Mouse (Mus musculus): ENCODE results near the gene Trappc13. TPM values are rescaled to one million over a fixed set of nuclear protein-coding genes. Genes with fewer than 3 reads are reported as not detected.
A peak's percentile ranks its signal among the peaks of the same experiment; 100 is the strongest.

The Trappc13 gene
- polyA plus RNA-seq, 1 experiment from 2014 or later: 63.1 TPM

DNA sequence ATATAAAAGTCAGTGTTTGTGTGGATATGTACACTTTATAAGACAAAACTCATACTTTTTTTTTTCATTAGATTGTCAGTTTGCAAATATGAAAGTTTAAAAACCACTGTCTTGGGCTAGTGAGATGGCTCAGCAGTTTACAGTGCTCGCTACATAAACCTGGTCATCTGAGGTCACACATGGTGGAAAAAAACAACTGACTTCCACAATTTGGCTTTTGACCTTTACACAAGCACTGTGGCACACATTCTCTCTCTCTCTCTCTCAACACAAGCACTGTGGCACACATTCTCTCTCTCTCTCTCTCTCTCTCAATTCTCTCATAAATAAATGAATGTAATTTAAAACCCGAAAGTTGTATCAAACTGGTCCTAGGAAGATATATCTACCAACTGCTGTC, 45.7 kb downstream of the Trappc13 start:
- Histone ChIP-seq H3K27me3 (ENCODE audit: control insufficient read depth, insufficient read depth, low read length) (no peaks in the 10 kb centered on the region), H3K4me1 (ENCODE audit: control insufficient read depth, insufficient read depth, low read length) (no peaks in the 10 kb centered on the region), H3K4me2 (ENCODE audit: low read length) (no peak overlapping the region), H3K9me3 (ENCODE audit: control insufficient read depth, low read length) (no peaks in the 10 kb centered on the region), H3K36me3 (ENCODE audit: control insufficient read depth, insufficient read depth, low read length) (peaks cover 80% of the 10 kb centered on the region), H3K9ac (replicated peaks; ENCODE audit: low read length) (no peak overlapping the region), H3K27ac (replicated peaks; ENCODE audit: low read depth, low read length) (no peak overlapping the region), H3K4me3 (replicated peaks; ENCODE audit: low read depth, low read length) (no peak overlapping the region)
- 95% methylated on average over 2 of the region's 2 CpGs for WGBS
- DNase-seq (no peak), ATAC-seq (ENCODE audit: low FRiP score, low TSS enrichment) (no peak)

DNA sequence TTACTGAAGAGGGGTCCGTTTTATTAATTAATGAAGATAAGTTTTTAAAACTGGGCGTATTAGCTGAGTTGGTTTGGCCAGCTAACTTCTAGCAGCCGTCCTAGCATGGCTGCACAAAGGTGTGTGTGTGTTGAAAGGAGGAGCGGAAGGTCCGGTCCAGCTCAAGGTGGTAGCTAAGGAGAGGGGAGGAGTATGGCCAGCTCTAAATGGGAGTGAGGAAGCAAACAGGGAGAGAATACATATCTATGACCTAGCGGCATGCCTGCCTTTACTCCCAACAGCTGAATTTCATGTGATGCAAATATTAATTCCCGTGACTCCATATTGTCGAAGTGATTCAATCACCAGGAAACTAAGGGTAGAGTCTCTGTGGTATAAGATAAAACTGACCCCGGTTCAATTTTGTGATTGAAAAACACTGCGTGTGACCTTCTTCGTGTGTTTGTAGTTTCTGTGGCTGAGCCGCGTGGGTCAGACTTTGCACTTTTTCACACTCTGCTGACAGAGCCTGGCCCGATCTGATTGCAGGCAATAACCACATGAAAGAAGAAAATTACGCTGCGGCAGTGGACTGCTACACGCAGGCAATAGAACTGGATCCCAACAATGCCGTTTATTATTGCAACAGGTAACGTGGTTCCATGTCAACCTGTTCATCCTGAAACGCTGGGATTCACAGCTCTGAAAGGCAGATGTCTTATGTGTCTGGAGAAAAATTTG, 54.4 kb downstream of the Trappc13 start:
- Histone ChIP-seq H3K9ac (replicated peaks; ENCODE audit: low read length) (no peak overlapping the region), H3K36me3 (ENCODE audit: control insufficient read depth, insufficient read depth, low read length) (peaks cover 61% of the 10 kb centered on the region), H3K27ac (replicated peaks; ENCODE audit: low read depth, low read length) (no peak overlapping the region), H3K4me3 (replicated peaks; ENCODE audit: low read depth, low read length) (no peak overlapping the region), H3K9me3 (ENCODE audit: control insufficient read depth, low read length) (no peaks in the 10 kb centered on the region), H3K4me2 (ENCODE audit: low read length) (no peak overlapping the region), H3K4me1 (ENCODE audit: control insufficient read depth, insufficient read depth, low read length) (no peaks in the 10 kb centered on the region), H3K27me3 (ENCODE audit: control insufficient read depth, insufficient read depth, low read length) (no peaks in the 10 kb centered on the region)
- no peak for ATAC-seq (ENCODE audit: low FRiP score, low TSS enrichment)
- WGBS: 91% methylated on average over 20 of the region's 20 CpGs
- no peak for DNase-seq

DNA sequence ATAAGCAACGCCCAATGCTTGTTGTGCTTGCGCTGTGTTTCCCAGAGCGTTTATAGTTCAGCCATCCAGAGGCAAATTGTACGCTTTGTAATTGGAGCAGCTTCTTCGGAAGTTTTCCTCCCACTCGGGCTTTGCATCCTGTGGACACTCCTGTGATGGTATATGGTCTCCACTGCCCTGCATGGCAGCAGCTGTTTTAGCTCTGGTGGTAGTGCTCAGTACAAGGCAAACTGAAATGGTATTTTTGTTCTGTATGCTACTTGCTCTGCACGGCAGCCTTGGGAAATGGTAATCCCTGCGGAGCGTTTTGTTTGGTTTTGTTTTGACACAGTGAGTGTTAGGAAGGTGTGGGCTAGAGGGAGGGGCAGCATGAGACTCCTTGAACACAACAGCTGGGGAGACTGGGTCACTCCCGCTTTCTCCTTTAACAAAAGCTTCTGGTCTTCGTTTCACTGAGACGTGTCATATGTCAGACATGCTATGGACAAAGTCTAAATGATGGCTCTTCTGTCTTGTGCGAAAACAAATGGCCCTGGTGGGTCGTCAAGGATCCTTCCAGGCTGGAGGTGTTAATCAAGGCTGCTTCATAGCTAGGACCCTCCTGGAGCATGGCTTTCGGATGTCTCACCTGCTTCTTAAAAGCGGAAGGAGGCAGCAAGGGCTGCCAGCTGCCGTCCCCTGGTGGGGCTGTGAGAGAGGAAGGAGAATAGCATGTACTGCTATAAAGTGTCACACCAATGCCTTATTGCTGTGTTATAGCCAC, 56.0 kb downstream of the Trappc13 start:
- H3K9ac ChIP-seq (replicated peaks; ENCODE audit: low read length): no peak overlapping the region
- 65% methylated on average over 17 of the region's 17 CpGs for WGBS
- no peak overlapping the region for H3K27ac ChIP-seq (replicated peaks; ENCODE audit: low read depth, low read length)
- no peaks in the 10 kb centered on the region for H3K27me3 ChIP-seq (ENCODE audit: control insufficient read depth, insufficient read depth, low read length)
- DNase-seq (no peak), ATAC-seq (ENCODE audit: low FRiP score, low TSS enrichment) (no peak)
- H3K4me2 ChIP-seq (ENCODE audit: low read length): no peak overlapping the region
- H3K36me3 ChIP-seq (ENCODE audit: control insufficient read depth, insufficient read depth, low read length): peaks cover 69% of the 10 kb centered on the region
- H3K4me3 ChIP-seq (replicated peaks; ENCODE audit: low read depth, low read length): no peak overlapping the region
- no peaks in the 10 kb centered on the region for H3K4me1 ChIP-seq (ENCODE audit: control insufficient read depth, insufficient read depth, low read length)
- no peaks in the 10 kb centered on the region for H3K9me3 ChIP-seq (ENCODE audit: control insufficient read depth, low read length)

DNA sequence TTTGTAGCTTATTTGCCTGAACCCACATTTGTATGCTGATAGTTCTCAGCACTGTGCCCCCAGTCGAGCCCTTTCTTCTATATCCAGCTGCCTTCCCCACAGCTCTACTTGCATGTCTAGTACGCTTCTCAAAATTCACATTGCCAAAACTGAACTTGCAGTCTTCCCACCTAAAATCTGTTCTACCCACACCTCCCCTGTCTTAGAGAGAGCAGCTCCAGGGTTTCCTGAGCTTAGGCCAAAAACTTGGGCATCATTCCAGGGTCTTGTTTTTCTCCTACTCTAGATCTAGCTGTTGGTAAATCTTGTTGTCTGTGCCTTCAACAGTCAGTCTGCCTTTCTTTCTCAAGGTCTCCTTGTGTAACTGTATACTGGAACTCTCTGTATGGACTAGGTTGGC, 63.4 kb downstream of the Trappc13 start:
- ATAC-seq (ENCODE audit: low FRiP score, low TSS enrichment): no peak

DNA sequence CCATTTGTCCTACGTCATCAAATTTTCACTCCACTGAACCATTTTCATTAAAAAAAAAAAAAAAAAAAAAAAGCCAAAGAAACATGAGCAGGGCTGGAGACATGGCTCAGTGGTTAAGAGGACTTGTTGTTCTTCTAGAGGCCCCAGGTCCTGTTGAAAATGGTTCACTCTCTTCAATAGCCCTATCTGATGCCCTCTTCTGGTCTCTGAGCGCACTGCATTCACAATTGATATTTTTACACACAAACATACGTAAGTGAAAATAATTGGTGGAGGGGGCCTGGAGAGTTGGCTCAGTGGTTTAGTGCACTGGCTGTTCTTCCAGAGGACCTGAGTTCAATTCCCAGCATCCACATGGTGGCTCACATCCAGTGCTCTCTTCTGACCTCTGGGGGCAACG, 64.5 kb downstream of the Trappc13 start:
- H3K27me3 ChIP-seq (ENCODE audit: control insufficient read depth, insufficient read depth, low read length): no peaks in the 10 kb centered on the region
- H3K4me1 ChIP-seq (ENCODE audit: control insufficient read depth, insufficient read depth, low read length): peaks cover 21% of the 10 kb centered on the region
- no peak overlapping the region for H3K9ac ChIP-seq (replicated peaks; ENCODE audit: low read length)
- no peak overlapping the region for H3K4me2 ChIP-seq (ENCODE audit: low read length)
- peaks cover 35% of the 10 kb centered on the region for H3K36me3 ChIP-seq (ENCODE audit: control insufficient read depth, insufficient read depth, low read length)
- ATAC-seq (ENCODE audit: low FRiP score, low TSS enrichment) (no peak), DNase-seq (no peak)
- H3K9me3 ChIP-seq (ENCODE audit: control insufficient read depth, low read length): no peaks in the 10 kb centered on the region
- no peak overlapping the region for H3K4me3 ChIP-seq (replicated peaks; ENCODE audit: low read depth, low read length)
- no peak overlapping the region for H3K27ac ChIP-seq (replicated peaks; ENCODE audit: low read depth, low read length)
- 96% methylated on average over 4 of the region's 4 CpGs for WGBS

More for the DNA sequence above, 63.4 kb downstream of the Trappc13 start:
- peaks cover 45% of the 10 kb centered on the region for H3K36me3 ChIP-seq (ENCODE audit: control insufficient read depth, insufficient read depth, low read length)
- WGBS: 95% methylated on average over 2 of the region's 2 CpGs
- H3K9ac ChIP-seq (replicated peaks; ENCODE audit: low read length): no peak overlapping the region
- no peaks in the 10 kb centered on the region for H3K27me3 ChIP-seq (ENCODE audit: control insufficient read depth, insufficient read depth, low read length)
- no peak overlapping the region for H3K4me2 ChIP-seq (ENCODE audit: low read length)
- H3K4me3 ChIP-seq (replicated peaks; ENCODE audit: low read depth, low read length): no peak overlapping the region
- H3K4me1 ChIP-seq (ENCODE audit: control insufficient read depth, insufficient read depth, low read length): peaks cover 21% of the 10 kb centered on the region
- H3K9me3 ChIP-seq (ENCODE audit: control insufficient read depth, low read length): no peaks in the 10 kb centered on the region
- H3K27ac ChIP-seq (replicated peaks; ENCODE audit: low read depth, low read length): no peak overlapping the region
- DNase-seq: no peak

DNA sequence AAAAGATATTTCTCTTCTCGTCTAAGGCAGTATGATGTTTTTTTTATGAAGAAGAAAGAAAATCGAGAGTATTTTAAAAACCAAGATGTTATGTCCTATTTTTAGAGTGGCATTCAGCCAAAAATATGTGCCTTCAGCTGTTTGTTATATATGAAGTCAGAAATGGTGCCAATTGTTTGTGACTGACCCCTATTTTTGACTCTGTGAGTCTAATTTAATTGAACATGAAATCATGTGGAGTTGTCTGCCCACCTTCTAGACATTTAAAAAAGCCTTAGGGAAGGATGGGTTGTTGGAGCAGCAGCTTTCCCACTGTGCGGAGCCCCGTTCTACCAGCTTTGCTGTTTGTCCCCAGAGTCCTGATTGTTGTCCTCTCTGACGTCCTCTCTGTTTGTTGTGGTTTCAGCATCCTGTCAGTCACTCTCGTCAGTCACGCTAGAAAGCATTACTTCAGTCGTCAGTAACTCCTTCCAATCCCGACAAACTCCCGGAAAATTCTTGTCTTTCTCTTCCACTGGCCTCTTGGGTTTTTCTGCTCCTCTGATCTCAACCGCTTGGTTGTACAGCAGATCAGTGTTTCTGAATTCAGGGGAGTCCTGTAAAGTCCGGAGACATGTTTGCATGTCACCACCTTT, 65.9 kb downstream of the Trappc13 start:
- peak overlapping the region; percentile 9 for H3K4me3 ChIP-seq (replicated peaks; ENCODE audit: low read depth, low read length)
- ATAC-seq (ENCODE audit: low FRiP score, low TSS enrichment) (no peak), DNase-seq (peak; percentile 23)
- no peaks in the 10 kb centered on the region for H3K27me3 ChIP-seq (ENCODE audit: control insufficient read depth, insufficient read depth, low read length)
- H3K9ac ChIP-seq (replicated peaks; ENCODE audit: low read length): no peak overlapping the region
- H3K4me2 ChIP-seq (ENCODE audit: low read length): peak overlapping the region; percentile 43
- no peaks in the 10 kb centered on the region for H3K9me3 ChIP-seq (ENCODE audit: control insufficient read depth, low read length)
- H3K36me3 ChIP-seq (ENCODE audit: control insufficient read depth, insufficient read depth, low read length): peaks cover 24% of the 10 kb centered on the region
- 0 out of 2 replicates have a peak overlapping the region, but pooled peaks have one; percentile 13 for H3K27ac ChIP-seq (replicated peaks; ENCODE audit: low read depth, low read length)
- 17% methylated on average over 12 of the region's 12 CpGs for WGBS
- H3K4me1 ChIP-seq (ENCODE audit: control insufficient read depth, insufficient read depth, low read length): peaks cover 21% of the 10 kb centered on the region

DNA sequence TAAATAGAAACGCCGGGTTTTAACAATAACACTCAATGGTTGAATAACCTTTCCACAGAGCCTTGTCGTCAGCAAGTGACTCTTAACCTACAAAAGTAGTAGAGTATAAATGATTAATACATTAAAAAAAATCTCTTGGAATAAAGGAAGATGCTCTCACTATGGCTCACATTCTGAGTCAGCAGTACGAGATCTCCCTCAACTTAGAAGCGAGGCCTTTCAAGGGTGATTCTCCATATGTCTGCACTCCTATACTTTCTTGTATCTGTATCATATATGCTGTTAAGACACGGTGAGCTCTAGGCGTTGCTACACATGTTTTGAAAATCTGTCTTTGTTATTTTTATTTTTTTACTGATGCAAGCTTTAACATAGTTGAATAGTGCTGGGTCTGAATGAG, 67.7 kb downstream of the Trappc13 start:
- Histone ChIP-seq H3K4me2 (ENCODE audit: low read length) (peak overlapping the region; percentile 95), H3K36me3 (ENCODE audit: control insufficient read depth, insufficient read depth, low read length) (peaks cover 12% of the 10 kb centered on the region), H3K9ac (replicated peaks; ENCODE audit: low read length) (peak overlapping the region; percentile 76), H3K4me3 (replicated peaks; ENCODE audit: low read depth, low read length) (peak overlapping the region; percentile 85), H3K9me3 (ENCODE audit: control insufficient read depth, low read length) (no peaks in the 10 kb centered on the region), H3K27me3 (ENCODE audit: control insufficient read depth, insufficient read depth, low read length) (no peaks in the 10 kb centered on the region), H3K27ac (replicated peaks; ENCODE audit: low read depth, low read length) (peak overlapping the region; percentile 82), H3K4me1 (ENCODE audit: control insufficient read depth, insufficient read depth, low read length) (peaks cover 21% of the 10 kb centered on the region)
- DNase-seq (no peak), ATAC-seq (ENCODE audit: low FRiP score, low TSS enrichment) (no peak)
- WGBS: 25% methylated on average over 7 of the region's 7 CpGs

DNA sequence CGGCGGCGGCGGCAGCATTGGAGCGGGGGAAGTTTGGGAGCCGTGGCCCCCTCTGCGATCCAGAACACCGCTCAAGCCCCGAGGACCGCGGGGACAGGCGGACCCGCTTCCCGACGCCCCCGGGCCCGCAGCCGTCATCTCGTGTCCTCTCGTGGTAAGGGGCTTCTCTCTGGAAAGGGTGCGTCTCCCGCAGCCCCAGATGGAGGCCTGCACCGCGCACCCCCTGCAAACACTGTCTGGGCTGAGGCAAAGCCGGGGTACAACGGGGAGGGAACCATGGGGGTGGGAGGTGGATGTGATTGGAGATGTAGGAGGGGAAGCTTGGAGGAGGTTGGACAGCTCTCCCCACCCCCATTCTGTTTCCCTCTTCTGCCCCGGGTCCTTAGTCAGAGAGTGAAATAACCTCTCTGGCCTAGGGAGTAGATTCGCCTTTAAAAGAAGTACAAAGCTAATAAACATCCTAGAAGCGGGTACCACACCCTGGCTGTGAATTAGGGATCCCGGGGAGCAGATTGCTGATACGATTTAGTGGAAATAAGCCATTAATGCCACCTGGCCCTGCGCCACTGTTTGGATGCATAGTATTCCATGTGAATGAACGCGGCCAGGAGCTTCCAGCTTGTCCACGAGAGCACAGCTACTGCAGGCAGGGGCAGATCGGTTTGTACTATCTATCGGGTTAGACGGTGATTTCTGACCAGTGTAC, 68.3 kb downstream of the Trappc13 start:
- no peaks in the 10 kb centered on the region for H3K27me3 ChIP-seq (ENCODE audit: control insufficient read depth, insufficient read depth, low read length)
- ATAC-seq (ENCODE audit: low FRiP score, low TSS enrichment) (peak; percentile 83), DNase-seq (peak; percentile 78)
- H3K27ac ChIP-seq (replicated peaks; ENCODE audit: low read depth, low read length): peak overlapping the region; percentile 82
- peak overlapping the region; percentile 95 for H3K4me2 ChIP-seq (ENCODE audit: low read length)
- 2% methylated on average over 38 of the region's 38 CpGs for WGBS
- no peaks in the 10 kb centered on the region for H3K9me3 ChIP-seq (ENCODE audit: control insufficient read depth, low read length)
- H3K9ac ChIP-seq (replicated peaks; ENCODE audit: low read length): peak overlapping the region; percentile 76
- H3K4me1 ChIP-seq (ENCODE audit: control insufficient read depth, insufficient read depth, low read length): peaks cover 21% of the 10 kb centered on the region
- peaks cover 6% of the 10 kb centered on the region; the same call in 1 of the 2 replicates for H3K36me3 ChIP-seq (ENCODE audit: control insufficient read depth, insufficient read depth, low read length)
- H3K4me3 ChIP-seq (replicated peaks; ENCODE audit: low read depth, low read length): peak overlapping the region; percentile 85

Data from midbrain, embryonic 14.5 days (tissue).